Mouse (Mus musculus) thymus, postnatal 36 days (tissue): ENCODE data around the gene Tcf7l1.

Source experiments
- DNase-seq, 2 experiments: peaks; one replicate each; pipeline ENCODE4 v3.0.0; 2022; ENCODE audit warnings: mixed read lengths in 2 of 2

The Tcf7l1 gene

GRCm38 (mm10) chr6:72655309-72656052 is 133.6 kb downstream of the Tcf7l1 start:
- DNase-seq = peak; percentile 11 to 21

- DNase-seq = no peak
These were observed 134.7 kb downstream of the Tcf7l1 start for GRCm38 (mm10) chr6:72654355-72654754.

GRCm38 (mm10) chr6:72653419-72653818 is 135.6 kb downstream of the Tcf7l1 start:
- no peak for DNase-seq

- DNase-seq = no peak
These were observed 138.7 kb downstream of the Tcf7l1 start for GRCm38 (mm10) chr6:72650338-72650851.

- no peak for DNase-seq
These were observed 141.0 kb downstream of the Tcf7l1 start for GRCm38 (mm10) chr6:72648002-72648595.

- DNase-seq = peak; percentile 48 to 58
These were observed 141.7 kb downstream of the Tcf7l1 start for GRCm38 (mm10) chr6:72647383-72647820.

- DNase-seq = no peak
These were observed 143.7 kb downstream of the Tcf7l1 start for GRCm38 (mm10) chr6:72645364-72645763.

- peak in 1 of 2 experiments; percentile 29 for DNase-seq
These were observed 144.5 kb downstream of the Tcf7l1 start for GRCm38 (mm10) chr6:72644576-72644975.

GRCm38 (mm10) chr6:72641218-72641954 is 147.7 kb downstream of the Tcf7l1 start:
- no peak for DNase-seq

GRCm38 (mm10) chr6:72636940-72637339 is 152.1 kb downstream of the Tcf7l1 start:
- peak in 1 of 2 experiments; percentile 25 for DNase-seq

- DNase-seq = peak in 1 of 2 experiments; percentile 23
These were observed 153.2 kb downstream of the Tcf7l1 start for GRCm38 (mm10) chr6:72635760-72636431.

- peak; percentile 27 to 58 for DNase-seq
These were observed 154.7 kb downstream of the Tcf7l1 start for GRCm38 (mm10) chr6:72634311-72634710.

GRCm38 (mm10) chr6:72631700-72632099 is 157.4 kb downstream of the Tcf7l1 start:
- no peak for DNase-seq

- DNase-seq = no peak
These were observed 158.1 kb downstream of the Tcf7l1 start for GRCm38 (mm10) chr6:72630961-72631360.

GRCm38 (mm10) chr6:72630370-72630769 is 158.7 kb downstream of the Tcf7l1 start:
- DNase-seq = no peak

GRCm38 (mm10) chr6:72627276-72627675 is 161.8 kb downstream of the Tcf7l1 start:
- no peak for DNase-seq

- DNase-seq = no peak
These were observed 162.7 kb downstream of the Tcf7l1 start for GRCm38 (mm10) chr6:72626391-72626790.

- DNase-seq = no peak
These were observed 165.2 kb downstream of the Tcf7l1 start for GRCm38 (mm10) chr6:72623661-72624402.

GRCm38 (mm10) chr6:72622917-72623316 is 166.1 kb downstream of the Tcf7l1 start:
- no peak for DNase-seq

GRCm38 (mm10) chr6:72620920-72621319 is 168.1 kb downstream of the Tcf7l1 start:
- no peak for DNase-seq

- no peak for DNase-seq
These were observed 169.1 kb downstream of the Tcf7l1 start for GRCm38 (mm10) chr6:72619734-72620532.
